Mouse (Mus musculus) intestine, postnatal 0 days (tissue): ENCODE data around the gene Fam124b. TPM values are rescaled to one million over a fixed set of nuclear protein-coding genes. Genes with fewer than 3 reads are reported as not detected.

Experiments
- ATAC-seq: fragments of 200-750 bp; cut with Nextera tagmentation; 2 replicates; pipeline ENCODE4 v1.8.0; 2017; ENCODE audit warnings: mild to moderate bottlenecking, moderate TSS enrichment, moderate library complexity
- H3K27ac ChIP-seq: fragments of 300-500 bp; sonication (generic); 2 replicates; pipeline ENCODE4 v1.5.1; 2014; ENCODE audit warnings: mild to moderate bottlenecking, low read depth, low read length, moderate library complexity
- H3K27me3 ChIP-seq: fragments of 300-500 bp; sonication (generic); replicated peaks from 2 replicates; pipeline ENCODE4 v1.6.1; 2014; ENCODE audit warnings: low read length, mixed read lengths; ENCODE audit not compliant: control insufficient read depth, insufficient read depth
- H3K36me3 ChIP-seq: fragments of 300-500 bp; sonication (generic); 2 replicates; pipeline ENCODE4 v1.6.1; 2014; ENCODE audit warnings: mild to moderate bottlenecking, moderate library complexity; ENCODE audit not compliant: control insufficient read depth, insufficient read depth
- H3K4me1 ChIP-seq: fragments of 300-500 bp; sonication (generic); replicated peaks from 2 replicates; pipeline ENCODE4 v1.6.1; 2014; ENCODE audit warnings: antibody characterized with exemption, low read length, mixed read lengths; ENCODE audit not compliant: control insufficient read depth, insufficient read depth
- H3K4me2 ChIP-seq: fragments of 300-500 bp; sonication (generic); replicated peaks from 2 replicates; pipeline ENCODE4 v1.6.1; 2014; ENCODE audit warnings: low read depth, mild to moderate bottlenecking, moderate library complexity
- H3K4me3 ChIP-seq: fragments of 300-500 bp; sonication (generic); 2 replicates; pipeline ENCODE4 v1.5.1; 2014; ENCODE audit warnings: low read depth, low read length
- H3K9ac ChIP-seq: fragments of 300-500 bp; sonication (generic); 2 replicates; pipeline ENCODE4 v1.6.1; 2014; ENCODE audit warnings: mild to moderate bottlenecking, low read depth, low read length
- H3K9me3 ChIP-seq: fragments of 300-500 bp; sonication (generic); 2 replicates; pipeline ENCODE4 v1.6.1; 2016; ENCODE audit warnings: mixed run types; ENCODE audit not compliant: control insufficient read depth
- CTCF ChIP-seq: sonication (generic); IDR thresholded peaks from 2 replicates; pipeline ENCODE4 v1.5.1; 2016; ENCODE audit warnings: low read depth, mild to moderate bottlenecking, control low read depth, antibody characterized with exemption, moderate library complexity
- WGBS: fragments of 180-500 bp; shearing (Covaris S2); extraction: QIAGEN DNeasy Blood & Tissue Kit; methylation state at CpG from one replicate; pipeline ENCODE4 v1.1.7; 2014; 5-methylcytosine and 5-hydroxymethylcytosine counted together
- polyA plus RNA-seq: library from polyadenylated mRNA; unstranded; fragments of >200 nt; fragmentation: Nextera tagmentation; extraction: Ambion mirVana; gene quantifications from 2 replicates; pipeline ENCODE4 v1.2.1, GENCODE M21; 2015

Fam124b gene
- 0.07 and 0.14 TPM in 2 replicates for polyA plus RNA-seq

DNA sequence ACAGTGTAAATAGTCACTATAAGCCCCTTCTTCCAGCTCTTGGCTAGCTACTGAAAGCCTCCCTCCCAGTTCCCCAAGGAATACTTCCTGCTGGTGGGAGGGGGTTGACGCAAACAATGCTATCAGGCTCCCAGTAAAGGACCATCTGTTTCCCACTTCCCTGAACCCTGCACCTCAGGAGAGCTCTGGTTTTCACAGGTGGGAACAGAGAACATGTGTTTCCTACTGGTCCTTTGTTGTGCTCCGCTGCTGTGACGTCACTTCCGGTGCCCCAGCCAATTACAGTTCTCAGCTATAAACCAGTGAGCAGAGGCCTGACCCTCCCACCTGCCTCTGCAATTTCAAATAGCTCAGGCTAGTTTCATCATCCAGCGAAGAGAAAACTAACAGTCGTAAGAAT is at the start of gene Fam124b:
Gene Fam124b (minus strand): TSS at position 206 of the 400 bp plus-strand sequence.
- peak; percentile 22; the same call in 1 of the 2 replicates for ATAC-seq
- TF ChIP-seq CTCF: no peak
- Histone ChIP-seq H3K36me3 (no peaks in the 10 kb centered on the region), H3K4me1 (no peaks in the 10 kb centered on the region), H3K4me3 (no peak within 1 kb of the TSS), H3K9me3 (no peaks in the 10 kb centered on the region), H3K27ac (no peak within 1 kb of the TSS), H3K9ac (no peak within 1 kb of the TSS), H3K27me3 (no peaks in the 10 kb centered on the region), H3K4me2 (no peak within 1 kb of the TSS)
- 68% methylated on average over 6 of the region's 6 CpGs for WGBS

DNA sequence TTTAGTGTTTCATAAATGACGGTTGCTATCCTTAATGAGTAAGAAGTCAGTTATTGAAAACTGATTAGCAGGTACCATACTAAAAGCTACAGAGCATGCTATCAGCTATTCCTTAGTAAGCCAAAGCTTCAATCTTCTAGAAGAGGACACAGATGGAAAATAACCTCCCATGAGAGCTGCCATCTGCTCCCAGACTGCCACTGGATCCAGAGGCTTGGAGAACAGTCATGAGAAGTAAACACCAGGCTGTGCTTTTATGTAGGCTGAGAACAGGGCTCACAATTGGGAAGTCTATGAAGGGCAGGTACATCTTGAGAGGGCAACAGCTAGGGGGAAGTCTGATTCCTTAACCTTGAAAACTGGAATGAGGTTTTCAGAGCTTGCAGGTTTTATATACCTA is 42.2 kb upstream of the Fam124b start:
- no peak overlapping the region for H3K4me2 ChIP-seq
- no peak overlapping the region for H3K4me3 ChIP-seq
- H3K36me3 ChIP-seq: no peaks in the 10 kb centered on the region
- no peak for ATAC-seq
- H3K9me3 ChIP-seq: no peaks in the 10 kb centered on the region
- no peak overlapping the region for H3K9ac ChIP-seq
- WGBS: 74% methylated on average over 1 of the region's 1 CpGs
- no peak for TF ChIP-seq CTCF
- no peaks in the 10 kb centered on the region for H3K4me1 ChIP-seq
- no peaks in the 10 kb centered on the region for H3K27me3 ChIP-seq
- H3K27ac ChIP-seq: no peak overlapping the region

- Histone ChIP-seq H3K27me3 (no peaks in the 10 kb centered on the region), H3K4me2 (no peak overlapping the region), H3K4me3 (no peak overlapping the region), H3K4me1 (no peaks in the 10 kb centered on the region), H3K27ac (no peak overlapping the region), H3K9me3 (no peaks in the 10 kb centered on the region), H3K36me3 (no peaks in the 10 kb centered on the region), H3K9ac (no peak overlapping the region)
- 84% methylated on average over 4 of the region's 4 CpGs for WGBS
- no peak for ATAC-seq
- no peak for TF ChIP-seq CTCF
Measured at GRCm38 (mm10) chr1:80258632-80259031, 40.4 kb upstream of the Fam124b start.

GRCm38 (mm10) chr1:80253309-80253708 is 35.0 kb upstream of the Fam124b start:
- H3K4me2 ChIP-seq: no peak overlapping the region
- no peak for ATAC-seq

GRCm38 (mm10) chr1:80250247-80250646 is 32.0 kb upstream of the Fam124b start:
- TF ChIP-seq CTCF: no peak
- H3K4me3 ChIP-seq: no peak overlapping the region

More at GRCm38 (mm10) chr1:80253309-80253708, 35.0 kb upstream of the Fam124b start:
- no peak for TF ChIP-seq CTCF
- no peak overlapping the region for H3K9ac ChIP-seq
- H3K4me3 ChIP-seq: no peak overlapping the region
- no peaks in the 10 kb centered on the region for H3K4me1 ChIP-seq
- no peaks in the 10 kb centered on the region for H3K27me3 ChIP-seq
- H3K27ac ChIP-seq: no peak overlapping the region
- no peaks in the 10 kb centered on the region for H3K9me3 ChIP-seq
- H3K36me3 ChIP-seq: no peaks in the 10 kb centered on the region

GRCm38 (mm10) chr1:80247131-80247530 is 28.9 kb upstream of the Fam124b start:
- ATAC-seq: no peak
- Histone ChIP-seq H3K9ac (no peak overlapping the region), H3K27ac (no peak overlapping the region), H3K9me3 (no peaks in the 10 kb centered on the region), H3K4me1 (no peaks in the 10 kb centered on the region), H3K36me3 (no peaks in the 10 kb centered on the region), H3K4me2 (no peak overlapping the region), H3K4me3 (no peak overlapping the region), H3K27me3 (no peaks in the 10 kb centered on the region)
- TF ChIP-seq CTCF: no peak

More at GRCm38 (mm10) chr1:80250247-80250646, 32.0 kb upstream of the Fam124b start:
- Histone ChIP-seq H3K27ac (no peak overlapping the region), H3K4me1 (no peaks in the 10 kb centered on the region), H3K9me3 (no peaks in the 10 kb centered on the region), H3K4me2 (no peak overlapping the region), H3K27me3 (no peaks in the 10 kb centered on the region), H3K9ac (no peak overlapping the region), H3K36me3 (no peaks in the 10 kb centered on the region)
- 70% methylated on average over 5 of the region's 5 CpGs for WGBS
- no peak for ATAC-seq

DNA sequence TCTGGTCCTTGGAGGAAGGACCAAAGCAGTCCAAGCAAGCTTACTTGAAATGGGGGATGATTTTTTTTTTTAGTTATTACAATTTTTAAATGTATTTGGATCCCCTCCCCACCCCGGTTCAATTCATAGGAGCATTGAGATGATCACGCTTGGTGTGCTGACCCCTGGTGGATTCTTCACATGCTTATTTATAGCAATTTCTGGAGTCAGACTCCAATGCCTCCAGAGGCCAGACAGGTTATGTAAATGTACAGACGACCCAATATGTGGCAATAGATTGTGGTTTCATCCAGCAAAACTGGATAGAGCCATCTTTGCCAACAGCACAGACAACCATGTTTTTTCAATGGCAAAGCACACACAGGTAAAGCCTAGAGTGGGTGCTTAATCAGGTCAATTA is 25.9 kb upstream of the Fam124b start:
- Histone ChIP-seq H3K4me2 (no peak overlapping the region), H3K4me1 (no peaks in the 10 kb centered on the region), H3K4me3 (no peak overlapping the region), H3K27me3 (no peaks in the 10 kb centered on the region), H3K9me3 (no peaks in the 10 kb centered on the region), H3K27ac (no peak overlapping the region), H3K36me3 (no peaks in the 10 kb centered on the region), H3K9ac (no peak overlapping the region)
- ATAC-seq: no peak
- 58% methylated on average over 3 of the region's 3 CpGs for WGBS
- TF ChIP-seq CTCF: peak; percentile 36; the same call in 1 of the 2 replicates
